Mouse (Mus musculus): ENCODE data around the gene Mrc2. TPM values are rescaled to one million over a fixed set of nuclear protein-coding genes. Genes with fewer than 3 reads are reported as not detected.

The Mrc2 gene
- total and polyA plus RNA-seq, 2 experiments from 2014 or later: 3.0 to 22.6 TPM

DNA sequence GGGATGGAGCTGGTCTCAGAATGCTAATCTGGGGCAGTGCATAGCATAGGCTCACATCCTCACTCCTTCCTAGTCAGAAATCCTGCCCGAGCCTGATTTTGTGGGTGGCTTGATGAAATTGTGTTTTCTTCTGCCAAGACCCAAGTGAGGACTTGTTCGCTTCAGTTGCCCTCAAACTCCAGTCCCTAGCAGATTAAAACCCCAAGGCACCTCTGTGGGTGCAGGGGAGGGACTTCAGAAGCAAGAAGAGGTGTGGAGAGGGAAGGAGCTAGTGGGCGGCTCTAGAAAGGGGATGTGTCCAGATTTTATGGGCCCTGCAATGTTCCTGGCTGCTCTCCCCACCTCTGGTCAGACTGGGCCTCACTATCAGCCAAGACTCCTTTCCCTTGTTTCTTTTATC lies 38.7 kb downstream of the Mrc2 start:
- Histone ChIP-seq H3K9ac (replicated peaks; ENCODE audit: low read depth, low read length) (no peak overlapping the region), H3K27ac (ENCODE audit: low read depth) (no peak overlapping the region), H3K4me1 (ENCODE audit: control insufficient read depth, insufficient read depth) (peaks cover 5% of the 10 kb centered on the region), H3K27me3 (ENCODE audit: control insufficient read depth, insufficient read depth, low read length) (no peaks in the 10 kb centered on the region), H3K4me3 (ENCODE audit: low read depth, low read length) (no peak overlapping the region), H3K36me3 (replicated peaks; ENCODE audit: control insufficient read depth, insufficient read depth, low read length) (no peaks in the 10 kb centered on the region), H3K4me2 (ENCODE audit: low read depth, low read length) (no peak overlapping the region), H3K9me3 (replicated peaks; ENCODE audit: control insufficient read depth, low read length) (no peaks in the 10 kb centered on the region)
- 81% methylated on average over 3 of the region's 3 CpGs for WGBS
- no peak for ATAC-seq (ENCODE audit: insufficient read depth, low read depth)
- no peak for DNase-seq (ENCODE audit: low spot score)
- no peak for TF ChIP-seq EP300 (IDR thresholded peaks at IDR 0.05; ENCODE audit: low read depth)
- no peak for TF ChIP-seq CTCF (IDR thresholded peaks at IDR 0.05; ENCODE audit: low read depth)

- peak; percentile 47 for DNase-seq (ENCODE audit: low spot score)
- H3K9me3 ChIP-seq (replicated peaks; ENCODE audit: control insufficient read depth, low read length): no peaks in the 10 kb centered on the region
- 20% methylated on average over 10 of the region's 10 CpGs for WGBS
- peak; percentile 69; the same call in 1 of the 2 replicates for ATAC-seq (ENCODE audit: insufficient read depth, low read depth)
- H3K36me3 ChIP-seq (replicated peaks; ENCODE audit: control insufficient read depth, insufficient read depth, low read length): no peaks in the 10 kb centered on the region
- TF ChIP-seq CTCF (IDR thresholded peaks at IDR 0.05; ENCODE audit: low read depth): peak; percentile 41
- no peak for TF ChIP-seq EP300 (IDR thresholded peaks at IDR 0.05; ENCODE audit: low read depth)
- no peak overlapping the region for H3K4me2 ChIP-seq (ENCODE audit: low read depth, low read length)
- H3K4me3 ChIP-seq (ENCODE audit: low read depth, low read length): no peak overlapping the region
- no peak overlapping the region for H3K27ac ChIP-seq (ENCODE audit: low read depth)
- H3K9ac ChIP-seq (replicated peaks; ENCODE audit: low read depth, low read length): no peak overlapping the region
- peaks cover 5% of the 10 kb centered on the region for H3K4me1 ChIP-seq (ENCODE audit: control insufficient read depth, insufficient read depth)
- H3K27me3 ChIP-seq (ENCODE audit: control insufficient read depth, insufficient read depth, low read length): no peaks in the 10 kb centered on the region
Measured at GRCm38 (mm10) chr11:105331732-105332131, 39.3 kb downstream of the Mrc2 start.

DNA sequence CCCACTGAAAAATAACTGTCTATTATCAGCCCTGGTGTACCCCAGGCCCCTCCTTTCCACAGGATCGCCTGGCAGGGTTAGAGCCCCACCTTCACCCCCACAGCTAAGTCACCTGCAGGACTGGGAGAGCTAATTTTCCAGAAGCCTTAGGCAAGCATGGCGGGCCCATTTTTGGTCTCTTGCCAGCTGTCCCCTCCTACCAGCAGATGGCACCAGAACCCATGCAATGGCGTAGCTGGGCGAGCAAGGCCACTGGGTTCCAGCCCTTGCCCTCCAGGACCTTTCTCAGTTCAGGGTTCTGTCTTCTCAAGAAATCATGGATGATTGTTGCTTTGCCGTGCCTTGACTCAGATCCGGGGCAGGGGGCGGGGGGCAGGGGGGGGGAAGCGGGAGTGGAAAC lies 40.0 kb downstream of the Mrc2 start:
- DNase-seq (ENCODE audit: low spot score): peak; percentile 42
- Histone ChIP-seq H3K4me2 (ENCODE audit: low read depth, low read length) (no peak overlapping the region), H3K27ac (ENCODE audit: low read depth) (no peak overlapping the region), H3K36me3 (replicated peaks; ENCODE audit: control insufficient read depth, insufficient read depth, low read length) (no peaks in the 10 kb centered on the region), H3K4me1 (ENCODE audit: control insufficient read depth, insufficient read depth) (peaks cover 5% of the 10 kb centered on the region), H3K9me3 (replicated peaks; ENCODE audit: control insufficient read depth, low read length) (no peaks in the 10 kb centered on the region), H3K27me3 (ENCODE audit: control insufficient read depth, insufficient read depth, low read length) (no peaks in the 10 kb centered on the region), H3K9ac (replicated peaks; ENCODE audit: low read depth, low read length) (no peak overlapping the region), H3K4me3 (ENCODE audit: low read depth, low read length) (no peak overlapping the region)
- no peak for ATAC-seq (ENCODE audit: insufficient read depth, low read depth)
- TF ChIP-seq CTCF (IDR thresholded peaks at IDR 0.05; ENCODE audit: low read depth) (peak; percentile 66), EP300 (IDR thresholded peaks at IDR 0.05; ENCODE audit: low read depth) (no peak)
- WGBS: 63% methylated on average over 8 of the region's 8 CpGs

DNA sequence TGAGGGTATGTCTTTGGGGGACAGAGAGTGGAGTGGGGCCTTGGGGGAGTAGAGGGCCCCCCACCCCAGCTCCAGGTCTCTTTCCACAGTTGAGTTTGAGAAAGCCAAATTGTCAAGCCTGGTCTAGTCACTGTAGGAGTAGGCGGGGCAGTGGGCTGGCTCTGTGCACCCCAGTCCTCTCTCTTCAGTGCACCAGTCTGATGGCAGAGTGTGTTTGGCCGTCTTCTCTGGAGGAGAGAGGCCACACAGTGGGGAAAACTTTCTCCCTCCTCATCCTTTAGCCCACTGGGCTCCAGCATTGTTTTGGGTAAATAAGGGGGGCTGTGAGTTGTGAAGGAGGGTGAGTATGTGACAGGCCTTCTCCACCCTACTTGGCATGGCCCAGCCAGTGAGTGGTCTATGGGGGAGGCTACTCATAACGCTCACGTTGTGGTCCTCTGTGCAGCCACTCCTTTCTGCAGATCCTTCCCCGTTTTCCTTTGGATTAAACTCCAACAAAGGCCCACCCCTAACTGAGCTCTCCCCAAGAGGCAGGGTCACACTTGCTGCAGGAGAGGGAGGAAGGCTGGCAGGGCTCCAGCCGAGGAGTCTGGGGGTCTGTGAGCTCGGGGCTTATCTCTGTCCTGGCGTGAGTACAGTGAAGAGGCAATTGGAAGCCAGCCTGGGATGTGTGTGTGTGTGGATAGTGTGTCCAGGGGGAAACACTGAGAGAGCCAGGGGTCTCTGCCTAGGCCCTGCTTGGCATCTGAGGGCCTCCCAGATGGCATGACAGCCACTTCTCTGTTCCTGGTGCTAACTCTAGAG lies 41.6 kb downstream of the Mrc2 start:
- TF ChIP-seq CTCF (IDR thresholded peaks at IDR 0.05; ENCODE audit: low read depth) (no peak), EP300 (IDR thresholded peaks at IDR 0.05; ENCODE audit: low read depth) (no peak)
- H3K27ac ChIP-seq (ENCODE audit: low read depth): no peak overlapping the region
- H3K4me1 ChIP-seq (ENCODE audit: control insufficient read depth, insufficient read depth): peaks cover 5% of the 10 kb centered on the region
- no peaks in the 10 kb centered on the region for H3K27me3 ChIP-seq (ENCODE audit: control insufficient read depth, insufficient read depth, low read length)
- no peaks in the 10 kb centered on the region for H3K9me3 ChIP-seq (replicated peaks; ENCODE audit: control insufficient read depth, low read length)
- no peak overlapping the region for H3K4me3 ChIP-seq (ENCODE audit: low read depth, low read length)
- ATAC-seq (ENCODE audit: insufficient read depth, low read depth): no peak
- H3K36me3 ChIP-seq (replicated peaks; ENCODE audit: control insufficient read depth, insufficient read depth, low read length): no peaks in the 10 kb centered on the region
- 33% methylated on average over 8 of the region's 8 CpGs for WGBS
- DNase-seq (ENCODE audit: low spot score): no peak
- H3K4me2 ChIP-seq (ENCODE audit: low read depth, low read length): no peak overlapping the region
- no peak overlapping the region; the same call in 1 of the 2 replicates for H3K9ac ChIP-seq (replicated peaks; ENCODE audit: low read depth, low read length)

GRCm38 (mm10) chr11:105338596-105339390 lies 46.4 kb downstream of the Mrc2 start:
- no peaks in the 10 kb centered on the region for H3K27me3 ChIP-seq (ENCODE audit: control insufficient read depth, insufficient read depth, low read length)
- DNase-seq (ENCODE audit: low spot score): no peak
- no peak for TF ChIP-seq EP300 (IDR thresholded peaks at IDR 0.05; ENCODE audit: low read depth)
- TF ChIP-seq CTCF (IDR thresholded peaks at IDR 0.05; ENCODE audit: low read depth): no peak
- ATAC-seq (ENCODE audit: insufficient read depth, low read depth): no peak
- peaks cover 5% of the 10 kb centered on the region; the same call in 1 of the 2 replicates for H3K4me1 ChIP-seq (ENCODE audit: control insufficient read depth, insufficient read depth)
- H3K4me3 ChIP-seq (ENCODE audit: low read depth, low read length): no peak overlapping the region
- no peaks in the 10 kb centered on the region for H3K9me3 ChIP-seq (replicated peaks; ENCODE audit: control insufficient read depth, low read length)
- 48% methylated on average over 12 of the region's 12 CpGs for WGBS
- no peak overlapping the region for H3K4me2 ChIP-seq (ENCODE audit: low read depth, low read length)
- no peak overlapping the region for H3K27ac ChIP-seq (ENCODE audit: low read depth)
- H3K36me3 ChIP-seq (replicated peaks; ENCODE audit: control insufficient read depth, insufficient read depth, low read length): no peaks in the 10 kb centered on the region
- no peak overlapping the region for H3K9ac ChIP-seq (replicated peaks; ENCODE audit: low read depth, low read length)
